Mouse (Mus musculus) forebrain, embryonic 15.5 days (tissue): Measurements from ENCODE around the gene Fbxl15. TPM values are rescaled to one million over a fixed set of nuclear protein-coding genes. Genes with fewer than 3 reads are reported as not detected.

Source experiments
- ATAC-seq: fragments of 200-750 bp; cut with Nextera tagmentation; replicated peaks from 2 replicates; pipeline ENCODE4 v1.8.0; 2017; ENCODE audit warnings: mild to moderate bottlenecking, moderate TSS enrichment, moderate library complexity
- H3K27ac ChIP-seq: fragments of 300-500 bp; sonication (generic); replicated peaks from 2 replicates; pipeline ENCODE4 v1.5.1; 2015; ENCODE audit warnings: mild to moderate bottlenecking, inconsistent platforms
- H3K27me3 ChIP-seq: fragments of 300-500 bp; sonication (generic); 2 replicates; pipeline ENCODE4 v1.6.1; 2015; ENCODE audit warnings: inconsistent platforms
- H3K36me3 ChIP-seq: fragments of 300-500 bp; sonication (generic); 2 replicates; pipeline ENCODE4 v1.6.1; 2015; ENCODE audit warnings: mild to moderate bottlenecking, inconsistent platforms
- H3K4me1 ChIP-seq: fragments of 300-500 bp; sonication (generic); 2 replicates; pipeline ENCODE4 v1.6.1; 2015; ENCODE audit warnings: inconsistent platforms
- H3K4me2 ChIP-seq: fragments of 300-500 bp; sonication (generic); replicated peaks from 2 replicates; pipeline ENCODE4 v1.6.1; 2015; ENCODE audit warnings: mild to moderate bottlenecking, inconsistent platforms
- H3K4me3 ChIP-seq: fragments of 300-500 bp; sonication (generic); 2 replicates; pipeline ENCODE4 v1.5.1; 2015; ENCODE audit warnings: mild to moderate bottlenecking, inconsistent platforms
- H3K9ac ChIP-seq: fragments of 300-500 bp; sonication (generic); replicated peaks from 2 replicates; pipeline ENCODE4 v1.6.1; 2015; ENCODE audit warnings: mild to moderate bottlenecking, inconsistent platforms
- H3K9me3 ChIP-seq: fragments of 300-500 bp; sonication (generic); 2 replicates; pipeline ENCODE4 v1.6.1; 2016; ENCODE audit warnings: inconsistent platforms
- WGBS: fragments of 180-500 bp; shearing (Covaris S2); methylation state at CpG from one replicate; pipeline ENCODE4 v1.1.7; 2015; ENCODE audit warnings: mixed read lengths; 5-methylcytosine and 5-hydroxymethylcytosine counted together
- polyA plus RNA-seq: library from polyadenylated mRNA; unstranded; fragments of >200 nt; fragmentation: Nextera tagmentation; extraction: Ambion mirVana; gene quantifications from 2 replicates; pipeline ENCODE4 v1.2.1, GENCODE M21; 2015

Gene Fbxl15
- polyA plus RNA-seq, 1 experiment from 2014 or later, result 40.2 TPM

DNA sequence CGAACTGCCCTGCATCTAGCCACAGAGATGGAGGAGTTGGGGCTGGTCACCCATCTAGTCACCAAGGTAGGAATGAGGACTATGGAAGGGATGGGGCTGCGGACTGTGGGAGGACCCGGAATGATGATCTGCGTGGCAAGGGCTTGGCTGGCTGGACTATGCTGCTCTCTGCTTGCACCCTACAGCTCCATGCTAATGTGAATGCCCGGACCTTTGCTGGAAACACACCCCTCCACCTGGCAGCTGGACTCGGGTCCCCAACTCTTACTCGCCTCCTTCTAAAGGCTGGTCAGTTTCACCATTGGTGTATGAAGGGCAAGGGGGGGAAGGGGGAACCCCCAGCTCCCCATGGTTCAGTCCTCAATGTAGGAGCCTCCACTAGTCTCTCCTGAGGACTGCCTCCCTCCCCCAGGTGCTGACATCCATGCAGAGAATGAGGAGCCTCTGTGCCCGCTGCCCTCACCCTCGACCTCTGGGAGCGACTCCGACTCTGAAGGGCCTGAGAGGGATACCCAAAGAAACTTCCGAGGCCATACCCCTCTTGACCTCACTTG, 17.6 kb upstream of the Fbxl15 start:
- 88% methylated on average over 12 of the region's 12 CpGs for WGBS
- H3K9me3 ChIP-seq, result no peaks in the 10 kb centered on the region
- no peak for ATAC-seq
- H3K4me2 ChIP-seq, result no peak overlapping the region
- no peak overlapping the region for H3K4me3 ChIP-seq
- peaks cover 18% of the 10 kb centered on the region for H3K4me1 ChIP-seq
- H3K27ac ChIP-seq, result no peak overlapping the region
- no peak overlapping the region for H3K9ac ChIP-seq
- H3K27me3 ChIP-seq, result peaks cover 30% of the 10 kb centered on the region
- H3K36me3 ChIP-seq, result peaks cover 13% of the 10 kb centered on the region

DNA sequence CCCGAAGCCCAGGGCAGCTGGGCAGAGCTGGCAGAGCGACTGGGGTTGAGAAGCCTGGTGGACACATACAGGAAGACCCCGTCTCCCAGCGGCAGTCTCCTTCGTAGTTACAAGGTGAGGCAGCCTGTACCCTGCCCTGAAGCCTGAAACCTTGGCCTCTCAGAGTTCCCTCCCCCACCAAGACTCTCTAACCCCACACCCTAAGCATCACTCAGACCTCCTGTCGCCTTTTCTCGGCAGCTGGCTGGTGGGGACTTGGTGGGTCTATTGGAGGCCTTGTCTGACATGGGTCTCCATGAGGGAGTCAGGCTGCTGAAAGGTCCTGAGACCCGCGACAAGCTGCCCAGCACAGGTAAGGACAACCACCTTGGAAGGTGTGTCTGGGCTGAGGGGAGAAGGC, 16.6 kb upstream of the Fbxl15 start:
- peaks cover 15% of the 10 kb centered on the region for H3K4me1 ChIP-seq
- 86% methylated on average over 9 of the region's 9 CpGs for WGBS
- no peak for ATAC-seq
- H3K27ac ChIP-seq, result no peak overlapping the region
- H3K9me3 ChIP-seq, result no peaks in the 10 kb centered on the region
- H3K9ac ChIP-seq, result no peak overlapping the region
- H3K36me3 ChIP-seq, result peaks cover 13% of the 10 kb centered on the region
- no peak overlapping the region for H3K4me2 ChIP-seq
- peaks cover 39% of the 10 kb centered on the region for H3K27me3 ChIP-seq
- no peak overlapping the region for H3K4me3 ChIP-seq

DNA sequence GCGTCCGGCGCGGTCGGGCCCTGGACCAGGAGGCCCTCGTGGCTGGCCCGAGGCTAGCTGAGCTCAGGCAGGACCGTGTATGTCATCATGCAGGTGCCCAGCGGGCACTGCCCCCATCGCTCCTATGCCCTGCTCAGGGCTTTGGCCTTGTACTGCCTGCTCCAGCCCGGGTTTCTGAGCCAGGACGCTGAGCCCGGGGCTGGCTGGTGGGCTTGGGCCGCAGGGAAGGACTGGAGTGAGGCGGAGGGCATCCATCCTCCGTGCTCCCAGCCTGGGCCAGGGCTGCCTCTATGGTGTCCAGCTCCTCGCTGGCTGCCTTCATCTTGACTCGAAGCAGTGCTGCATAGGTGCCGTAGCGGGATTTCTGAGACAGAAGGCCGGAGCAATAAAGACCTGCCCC, 15.4 kb upstream of the Fbxl15 start:
- Histone ChIP-seq H3K27ac (no peak overlapping the region), H3K36me3 (peaks cover 13% of the 10 kb centered on the region), H3K4me1 (peaks cover 27% of the 10 kb centered on the region), H3K4me2 (no peak overlapping the region), H3K27me3 (peaks cover 51% of the 10 kb centered on the region), H3K9me3 (no peaks in the 10 kb centered on the region), H3K9ac (no peak overlapping the region), H3K4me3 (no peak overlapping the region)
- no peak for ATAC-seq
- 91% methylated on average over 21 of the region's 21 CpGs for WGBS

DNA sequence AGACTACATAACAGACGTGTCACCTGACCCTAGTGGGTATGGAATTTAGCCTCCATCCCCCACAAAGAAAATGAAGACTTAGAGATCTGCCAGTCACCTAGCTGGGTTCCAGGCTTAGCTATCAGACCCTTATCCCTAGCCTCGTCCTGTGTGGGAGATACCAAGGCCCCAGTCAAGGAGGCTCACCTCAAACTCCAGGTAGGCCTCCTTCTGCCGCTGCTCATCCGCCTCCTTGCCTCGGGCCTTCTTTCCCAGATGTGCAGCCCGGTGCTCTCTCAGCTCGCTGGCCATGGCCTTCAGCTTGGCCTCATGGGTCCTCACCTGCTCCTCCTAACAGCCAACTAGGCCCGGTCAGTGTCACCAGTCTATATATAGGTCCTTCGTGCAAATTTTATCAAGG, 14.9 kb upstream of the Fbxl15 start:
- Histone ChIP-seq H3K4me3 (no peak overlapping the region), H3K4me1 (peaks cover 31% of the 10 kb centered on the region), H3K27me3 (peaks cover 52% of the 10 kb centered on the region), H3K27ac (no peak overlapping the region), H3K36me3 (peaks cover 13% of the 10 kb centered on the region), H3K4me2 (no peak overlapping the region), H3K9me3 (no peaks in the 10 kb centered on the region), H3K9ac (no peak overlapping the region)
- WGBS, result 87% methylated on average over 9 of the region's 9 CpGs
- no peak for ATAC-seq

DNA sequence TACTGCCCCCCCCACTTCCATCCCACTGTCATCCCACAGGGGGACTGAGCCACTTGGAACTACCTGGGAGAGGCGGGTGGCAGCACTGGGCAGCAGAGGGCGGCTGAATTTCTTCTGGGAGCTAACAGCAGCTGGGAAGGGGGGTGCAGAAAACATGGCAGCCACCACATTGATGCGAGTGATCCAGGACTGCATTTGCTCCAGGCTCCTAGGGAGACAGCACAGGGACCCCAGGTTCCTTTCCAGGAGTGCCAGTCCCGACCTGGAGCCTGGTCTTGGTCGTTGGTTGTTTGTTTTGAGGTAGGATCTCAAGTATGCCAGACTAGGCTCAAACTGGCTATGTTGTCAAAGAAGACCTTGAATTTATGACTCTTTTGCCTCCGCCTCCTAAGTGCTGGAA, 14.4 kb upstream of the Fbxl15 start:
- Histone ChIP-seq H3K4me2 (no peak overlapping the region), H3K9me3 (no peaks in the 10 kb centered on the region), H3K36me3 (peaks cover 13% of the 10 kb centered on the region), H3K27me3 (peaks cover 49% of the 10 kb centered on the region), H3K27ac (no peak overlapping the region), H3K4me1 (peaks cover 34% of the 10 kb centered on the region), H3K9ac (no peak overlapping the region), H3K4me3 (no peak overlapping the region)
- ATAC-seq, result no peak
- 75% methylated on average over 6 of the region's 6 CpGs for WGBS

DNA sequence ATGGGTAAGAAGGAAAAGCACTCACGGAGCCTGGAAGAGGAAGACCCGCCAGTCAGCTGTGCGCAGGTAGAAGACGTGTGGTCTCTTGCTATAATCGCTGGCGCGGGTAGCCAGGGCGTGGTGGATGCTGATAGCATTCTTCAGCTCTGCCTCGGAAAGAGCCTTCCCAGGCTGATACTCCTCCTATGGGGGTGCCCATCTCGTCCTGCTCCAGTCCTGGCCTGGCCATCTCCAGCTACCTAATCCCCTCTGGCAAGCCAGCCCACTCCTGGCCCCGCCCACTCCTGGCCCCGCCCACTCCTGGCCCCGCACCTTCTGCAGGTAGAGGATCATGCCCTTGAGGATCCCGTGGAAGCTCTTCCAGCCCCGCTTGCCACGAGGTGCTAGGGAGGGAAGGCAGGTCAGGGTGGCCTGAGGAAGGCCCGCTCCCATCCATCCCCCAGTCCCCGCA, 13.8 kb upstream of the Fbxl15 start:
- no peak for ATAC-seq

DNA sequence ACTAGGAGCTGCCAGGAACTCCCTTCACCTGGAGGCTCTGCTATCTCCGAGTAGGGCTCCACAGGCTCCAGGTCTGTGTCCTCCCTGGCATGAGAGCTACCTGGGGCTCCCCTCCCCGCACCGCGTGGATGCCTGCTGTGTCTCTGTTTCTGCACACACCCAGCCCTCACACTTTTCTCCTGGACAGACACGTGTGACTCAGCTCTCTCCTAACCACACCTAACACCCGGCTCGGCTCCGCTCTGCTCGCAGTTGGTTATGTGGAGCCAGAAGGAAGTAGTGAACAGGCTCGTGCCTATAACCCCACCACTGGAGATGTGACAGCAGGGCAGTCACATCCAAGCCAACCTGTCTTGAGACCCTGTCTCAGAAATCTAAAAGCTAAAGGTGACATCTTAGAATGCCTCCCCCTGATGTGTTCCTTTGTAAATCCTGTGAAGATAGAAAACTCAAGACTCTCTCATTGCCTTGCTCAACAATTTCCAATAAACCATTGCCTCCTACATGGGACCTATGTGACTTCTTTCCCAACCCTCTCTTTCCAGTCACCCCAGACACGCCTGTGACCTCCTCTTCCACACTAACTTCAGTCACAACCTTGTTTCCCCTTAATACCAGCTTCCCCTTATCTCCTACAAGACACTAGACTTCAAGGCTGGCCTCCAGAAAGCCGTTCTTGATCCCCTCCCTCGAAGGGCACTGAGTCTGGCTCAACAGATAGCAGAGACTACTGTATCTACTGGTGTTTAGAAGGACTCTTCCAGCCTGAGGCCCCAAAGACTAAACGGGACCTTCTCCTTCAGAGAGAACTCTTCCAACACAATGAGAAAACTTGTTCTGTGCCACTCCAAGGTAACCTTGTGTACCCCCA, 12.9 kb upstream of the Fbxl15 start:
- ATAC-seq, result no peak
- no peak overlapping the region for H3K9ac ChIP-seq
- peaks cover 39% of the 10 kb centered on the region for H3K4me1 ChIP-seq
- no peak overlapping the region for H3K4me3 ChIP-seq
- no peaks in the 10 kb centered on the region for H3K9me3 ChIP-seq
- peaks cover 60% of the 10 kb centered on the region for H3K27me3 ChIP-seq
- H3K36me3 ChIP-seq, result peaks cover 13% of the 10 kb centered on the region
- no peak overlapping the region for H3K27ac ChIP-seq
- WGBS, result 39% methylated on average over 14 of the region's 14 CpGs
- H3K4me2 ChIP-seq, result no peak overlapping the region

More for the DNA sequence above, 13.8 kb upstream of the Fbxl15 start:
- peaks cover 13% of the 10 kb centered on the region for H3K36me3 ChIP-seq
- H3K27ac ChIP-seq, result no peak overlapping the region
- H3K9ac ChIP-seq, result no peak overlapping the region
- H3K4me1 ChIP-seq, result peaks cover 34% of the 10 kb centered on the region
- H3K27me3 ChIP-seq, result peaks cover 52% of the 10 kb centered on the region
- H3K4me3 ChIP-seq, result no peak overlapping the region
- no peak overlapping the region for H3K4me2 ChIP-seq
- H3K9me3 ChIP-seq, result no peaks in the 10 kb centered on the region
- WGBS, result 11% methylated on average over 18 of the region's 18 CpGs

DNA sequence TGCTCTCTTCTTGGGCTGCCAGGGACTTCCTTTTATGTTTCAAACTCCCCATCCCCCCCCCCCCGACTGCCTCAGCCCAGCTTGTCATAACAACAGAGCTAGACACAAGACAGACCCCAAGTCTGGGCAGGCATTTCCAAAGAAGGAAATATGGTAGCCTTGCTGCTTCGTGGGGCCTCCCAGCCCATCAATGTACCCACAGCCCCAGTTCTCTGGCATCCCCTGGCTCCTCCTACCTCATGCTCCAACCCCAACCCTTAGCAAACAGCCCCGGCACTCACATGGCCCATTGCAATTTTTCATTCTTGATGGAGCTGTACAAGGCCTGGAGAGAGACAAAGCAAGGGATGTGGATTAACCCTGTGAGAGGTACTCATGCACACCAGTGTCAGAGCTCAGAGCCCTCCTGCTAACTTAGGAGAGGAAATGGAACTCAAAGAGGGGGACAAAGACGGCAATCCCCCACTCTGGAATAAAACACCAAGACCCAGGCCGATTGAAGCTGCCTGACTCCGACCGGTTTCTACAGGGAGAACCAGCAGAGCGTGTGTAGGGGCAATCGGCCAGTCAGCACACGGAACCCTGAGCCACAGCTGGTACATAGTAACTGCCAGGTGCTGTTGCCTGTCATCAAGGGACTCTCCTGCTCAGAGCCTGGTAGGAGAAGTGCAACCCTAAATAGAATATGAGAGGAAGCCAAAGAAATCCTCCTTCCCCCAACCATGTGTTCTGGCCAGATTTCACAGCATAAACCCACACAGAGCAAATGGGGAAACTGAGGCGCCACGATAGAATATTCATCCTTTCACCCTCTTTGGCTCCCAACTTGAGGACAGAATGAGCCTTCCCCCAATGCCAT, 12.0 kb upstream of the Fbxl15 start:
- no peaks in the 10 kb centered on the region for H3K9me3 ChIP-seq
- peaks cover 13% of the 10 kb centered on the region for H3K36me3 ChIP-seq
- H3K9ac ChIP-seq, result no peak overlapping the region
- H3K4me3 ChIP-seq, result no peak overlapping the region
- H3K4me2 ChIP-seq, result peak overlapping the region; percentile 59; the same call in 1 of the 2 replicates
- H3K4me1 ChIP-seq, result peaks cover 45% of the 10 kb centered on the region
- no peak overlapping the region for H3K27ac ChIP-seq
- peaks cover 67% of the 10 kb centered on the region for H3K27me3 ChIP-seq
- ATAC-seq, result no peak
- WGBS, result 47% methylated on average over 12 of the region's 12 CpGs

DNA sequence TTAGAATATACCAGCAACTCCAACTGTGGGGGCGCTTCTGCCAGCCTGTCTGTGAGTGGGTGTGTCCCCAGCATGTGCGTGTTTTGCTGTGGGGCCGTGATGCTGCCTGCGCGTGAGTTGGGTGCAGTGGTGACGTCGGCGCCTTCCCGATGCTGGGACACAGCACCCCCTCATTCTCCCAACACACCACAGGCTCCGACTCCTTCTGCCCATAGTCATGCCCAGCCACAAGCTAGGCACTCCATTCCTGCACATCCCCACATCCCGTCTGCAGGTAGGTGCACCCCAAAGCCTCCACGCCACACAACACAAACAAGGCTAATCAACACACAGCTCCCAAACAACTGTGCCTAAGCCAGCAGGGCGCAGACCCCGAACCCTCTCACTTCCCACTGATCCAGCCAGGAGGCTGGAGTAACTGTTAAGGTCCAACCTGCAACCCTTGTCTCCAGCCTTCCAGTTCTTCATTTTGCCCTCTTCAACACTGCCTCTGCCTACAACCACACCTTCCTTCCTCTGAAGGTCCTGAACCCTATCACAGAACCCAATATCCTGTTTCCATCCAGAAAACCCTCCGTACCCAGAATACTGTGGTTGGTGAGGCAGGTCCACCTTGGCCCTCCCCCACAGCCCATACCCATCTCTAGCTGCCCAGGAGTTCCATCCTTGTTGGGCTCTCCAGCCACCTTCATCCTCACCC, 11.0 kb upstream of the Fbxl15 start:
- H3K4me3 ChIP-seq, result peak overlapping the region; percentile 48
- 23% methylated on average over 15 of the region's 15 CpGs for WGBS
- H3K9me3 ChIP-seq, result no peaks in the 10 kb centered on the region
- H3K9ac ChIP-seq, result peak overlapping the region; percentile 60
- H3K27me3 ChIP-seq, result peaks cover 67% of the 10 kb centered on the region
- peak overlapping the region; percentile 59 for H3K4me2 ChIP-seq
- H3K36me3 ChIP-seq, result peaks cover 11% of the 10 kb centered on the region
- H3K4me1 ChIP-seq, result peaks cover 55% of the 10 kb centered on the region
- no peak for ATAC-seq
- 0 out of 2 replicates have a peak overlapping the region, but pooled peaks have one; percentile 28 for H3K27ac ChIP-seq

DNA sequence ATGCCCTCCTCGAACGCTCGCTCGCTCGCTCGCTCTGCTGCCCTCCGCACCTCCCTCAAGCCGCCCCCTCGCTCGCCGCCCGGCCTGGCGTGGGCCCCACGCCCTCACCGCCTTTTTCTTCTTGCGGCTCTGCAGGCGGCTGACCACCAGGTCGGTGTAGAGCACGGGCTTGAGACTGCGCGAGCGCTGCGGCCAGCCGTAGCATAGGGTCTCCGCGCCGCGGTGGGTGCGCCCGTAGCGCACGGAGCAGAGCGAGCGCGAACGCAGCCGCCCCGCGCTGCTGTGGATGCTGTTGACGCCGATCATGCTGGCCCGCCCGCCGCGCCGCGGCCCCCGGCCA, 10.5 kb upstream of the Fbxl15 start:
- ATAC-seq, result no peak
- 0 out of 2 replicates have a peak overlapping the region, but pooled peaks have one; percentile 28 for H3K27ac ChIP-seq
- under 1% methylated on average over 48 of the region's 48 CpGs for WGBS
- peaks cover 67% of the 10 kb centered on the region for H3K27me3 ChIP-seq
- peak overlapping the region; percentile 48 for H3K4me3 ChIP-seq
- H3K9me3 ChIP-seq, result no peaks in the 10 kb centered on the region
- peaks cover 60% of the 10 kb centered on the region for H3K4me1 ChIP-seq
- peak overlapping the region; percentile 60 for H3K9ac ChIP-seq
- peak overlapping the region; percentile 59 for H3K4me2 ChIP-seq
- peaks cover 9% of the 10 kb centered on the region for H3K36me3 ChIP-seq

DNA sequence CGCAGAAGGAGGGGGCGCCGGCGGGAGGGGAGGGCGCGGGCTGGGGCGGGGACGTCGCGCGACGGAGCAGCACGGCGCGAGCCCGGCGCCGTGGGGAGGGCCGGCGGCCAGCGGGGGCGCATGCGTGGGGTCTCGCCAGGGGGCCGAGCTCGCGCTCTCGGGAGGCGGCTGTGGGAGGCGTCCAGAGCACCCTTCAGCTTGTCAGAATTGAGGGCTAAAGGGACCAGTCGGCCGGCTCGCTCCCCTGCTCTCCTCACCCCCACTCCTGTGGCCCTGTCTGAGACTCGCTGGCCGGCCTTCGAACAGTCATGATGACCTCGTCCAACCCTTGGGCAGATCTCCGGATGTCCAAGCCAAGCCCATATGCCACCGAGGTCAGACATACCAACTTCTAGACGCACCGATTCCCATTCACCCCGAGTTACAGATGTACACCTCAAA, 9.9 kb upstream of the Fbxl15 start:
- Histone ChIP-seq H3K27me3 (peaks cover 67% of the 10 kb centered on the region), H3K4me3 (peak overlapping the region; percentile 48), H3K4me1 (peaks cover 65% of the 10 kb centered on the region), H3K9me3 (no peaks in the 10 kb centered on the region), H3K27ac (0 out of 2 replicates have a peak overlapping the region, but pooled peaks have one; percentile 28), H3K9ac (peak overlapping the region; percentile 60), H3K36me3 (peaks cover 7% of the 10 kb centered on the region; the same call in 1 of the 2 replicates), H3K4me2 (peak overlapping the region; percentile 59)
- whole genome bisulfite sequencing, result 2% methylated on average over 41 of the region's 42 CpGs
- ATAC-seq, result peak; percentile 14; the same call in 1 of the 2 replicates
